Mouse (Mus musculus): Measurements from ENCODE around the gene Rnf149. TPM values are rescaled to one million over a fixed set of nuclear protein-coding genes. Genes with fewer than 3 reads are reported as not detected.
A peak's percentile ranks its signal among the peaks of the same experiment; 100 is the strongest.

The Rnf149 gene
- total RNA-seq, 2 experiments from 2014 or later: 32.3 to 34.8 TPM

DNA sequence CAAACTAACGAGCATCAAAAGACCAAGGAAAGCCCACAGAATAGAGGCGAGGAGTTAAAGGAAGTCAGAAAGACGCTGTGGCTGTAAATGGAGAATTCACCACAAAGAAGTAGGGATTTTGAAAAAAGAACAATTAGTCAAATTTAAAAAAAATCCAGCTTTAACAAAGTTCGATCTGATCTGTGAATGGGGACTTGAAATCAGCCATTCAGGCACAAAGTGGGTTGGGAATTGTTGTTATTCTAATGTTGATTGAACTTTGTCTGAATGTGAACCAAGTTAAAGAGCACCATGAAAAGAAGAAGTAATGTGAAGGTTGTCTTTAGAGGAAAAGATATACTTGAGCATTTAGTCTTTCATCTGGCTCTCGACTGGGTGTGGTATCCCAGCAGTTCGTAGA, 48.9 kb downstream of the Rnf149 start:
- no peak for DNase-seq

DNA sequence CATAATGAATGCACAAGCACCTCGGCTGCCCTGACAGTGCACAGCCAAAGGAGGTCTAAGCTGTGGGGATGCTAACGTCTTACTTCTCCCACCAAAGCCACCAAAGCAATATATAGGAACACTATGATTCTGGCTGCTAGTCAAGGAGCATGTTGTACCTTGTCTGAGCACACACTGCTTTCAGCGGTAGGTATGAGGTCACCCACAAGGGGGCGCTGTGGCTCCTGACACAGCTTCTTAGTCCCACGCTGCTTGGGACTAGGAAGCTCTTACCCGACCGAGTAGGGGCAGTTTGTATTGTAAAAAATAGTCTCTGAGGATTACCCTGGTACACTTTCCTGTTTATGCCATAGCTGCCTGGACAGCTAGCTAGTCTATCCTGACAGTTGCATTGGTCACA, 49.8 kb downstream of the Rnf149 start:
- peak; percentile 45 to 54 for DNase-seq

DNA sequence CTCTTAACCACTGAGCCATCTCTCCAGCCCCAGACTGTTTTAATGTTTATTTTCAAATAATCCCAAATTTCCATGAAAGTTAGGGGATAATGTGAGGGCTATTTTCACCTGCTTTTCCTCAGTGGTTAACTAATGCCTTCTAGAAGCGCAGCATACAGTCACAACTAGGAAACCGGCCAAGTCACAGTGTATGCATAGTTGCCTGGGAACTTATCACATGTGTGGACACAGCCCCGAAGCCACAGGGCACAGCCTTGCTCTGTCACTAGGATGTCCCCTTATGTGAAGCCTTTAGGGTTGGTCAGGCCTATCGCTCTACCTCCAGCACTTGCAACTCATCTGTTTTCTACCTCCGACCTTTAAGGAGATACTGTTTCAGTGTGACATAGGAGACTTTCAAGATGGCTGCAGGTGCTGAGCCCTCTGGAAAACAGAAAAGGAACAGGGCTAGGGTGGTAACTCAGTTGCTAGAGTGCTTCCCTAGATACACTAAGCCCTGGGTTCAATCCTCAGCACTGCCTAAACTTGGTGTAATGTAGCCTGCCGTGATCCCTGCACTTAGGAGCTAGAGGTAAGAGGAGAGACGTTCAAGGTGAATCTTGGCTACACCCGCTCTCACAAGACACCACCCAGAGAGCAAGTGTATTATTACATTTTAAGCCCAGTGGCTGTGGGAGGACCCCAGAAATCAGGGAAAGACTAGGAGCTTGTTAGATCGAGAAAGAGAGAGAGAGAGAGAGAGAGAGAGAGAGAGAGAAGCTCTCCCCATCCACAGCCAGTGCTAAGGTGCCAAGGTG, 50.6 kb downstream of the Rnf149 start:
- DNase-seq: no peak

DNA sequence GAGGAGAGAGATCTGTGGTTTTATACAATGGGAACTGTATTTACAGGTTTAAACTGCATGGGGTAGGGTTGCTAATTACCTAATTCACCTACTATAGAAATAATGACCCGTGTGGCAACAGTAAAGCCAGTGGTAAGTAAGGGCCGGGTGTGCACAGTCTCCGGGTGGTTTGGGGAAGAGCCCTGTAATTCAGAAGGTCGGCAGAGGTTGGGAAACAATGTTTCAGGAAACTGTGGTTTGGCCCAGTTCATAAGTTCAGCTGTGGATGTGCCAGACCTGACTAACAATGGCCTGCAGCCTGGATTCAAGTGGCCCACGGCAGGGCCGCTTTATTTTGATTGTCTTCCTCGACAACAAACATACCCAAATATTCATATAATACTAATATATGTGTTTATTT, 51.4 kb downstream of the Rnf149 start:
- no peak for DNase-seq

DNA sequence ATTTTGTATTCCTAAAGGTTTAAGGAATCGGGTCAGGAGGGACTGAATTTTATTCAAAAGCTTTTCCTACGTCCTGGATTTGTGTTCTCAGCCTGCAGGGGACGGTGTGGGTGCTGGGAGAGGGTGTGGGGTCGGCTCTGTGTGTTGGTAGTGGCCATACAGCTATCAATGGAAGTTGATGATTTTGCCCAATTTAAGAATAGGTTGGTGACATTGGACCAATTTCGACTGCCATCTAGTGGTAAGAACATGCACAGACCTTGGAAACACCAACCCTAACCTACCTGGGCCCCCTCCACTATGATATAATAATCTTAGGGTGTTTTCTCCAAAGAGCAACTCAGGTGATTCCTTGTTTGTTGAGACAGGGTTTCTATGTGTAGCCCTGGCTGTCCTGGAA, 54.7 kb downstream of the Rnf149 start:
- DNase-seq: no peak

DNA sequence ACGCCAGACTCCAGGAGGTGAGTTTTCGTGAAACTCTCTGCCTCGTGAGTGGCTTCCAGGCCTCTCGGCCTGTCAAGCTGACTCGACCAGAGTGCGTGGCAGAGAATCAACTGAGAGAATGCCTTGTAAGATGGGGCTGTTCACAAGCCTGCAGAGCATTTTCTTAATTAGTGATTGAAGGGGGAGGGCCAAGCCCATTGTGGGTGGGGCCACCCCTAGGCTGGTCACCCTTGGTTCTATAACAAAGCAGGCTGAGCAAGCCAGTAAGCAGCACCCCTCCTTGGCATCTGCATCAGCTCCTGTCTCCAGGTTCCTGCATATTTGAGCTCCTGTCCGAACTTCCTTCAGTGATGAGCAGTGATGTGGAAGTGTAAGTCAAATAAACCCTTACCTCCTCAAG, 55.9 kb downstream of the Rnf149 start:
- DNase-seq: no peak

DNA sequence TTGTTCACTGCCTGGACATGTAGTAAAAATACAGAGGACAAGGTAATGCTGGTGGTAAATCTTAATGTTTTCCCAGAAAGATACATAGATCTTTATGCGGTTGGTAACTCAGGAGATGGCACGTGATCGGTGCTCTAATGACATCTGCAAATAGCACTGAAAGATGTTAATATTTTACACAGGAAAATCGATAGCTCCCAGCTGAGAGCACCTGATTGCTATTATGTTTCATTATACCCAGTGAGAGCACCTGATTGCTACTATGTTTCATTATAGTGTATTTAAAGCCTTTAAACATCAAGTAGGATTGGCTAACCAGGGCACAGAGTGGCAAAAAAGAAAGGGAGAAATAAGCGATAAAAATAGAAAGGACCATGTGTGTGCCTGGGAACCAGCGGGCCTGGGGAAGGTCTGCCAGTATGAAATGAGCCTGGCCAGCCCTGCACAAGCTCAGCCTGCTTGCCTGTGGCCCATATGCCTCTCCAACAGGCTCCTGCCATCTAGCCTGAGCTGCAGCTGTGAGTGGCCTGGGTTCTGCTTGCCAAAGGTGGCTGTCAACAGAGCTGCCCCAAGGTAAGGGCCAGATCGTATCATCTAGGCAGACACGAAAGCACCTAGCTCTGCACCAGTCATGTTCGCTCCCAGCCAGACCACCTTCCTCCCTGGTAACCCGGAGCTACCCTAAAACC, 61.8 kb downstream of the Rnf149 start:
- DNase-seq: no peak

DNA sequence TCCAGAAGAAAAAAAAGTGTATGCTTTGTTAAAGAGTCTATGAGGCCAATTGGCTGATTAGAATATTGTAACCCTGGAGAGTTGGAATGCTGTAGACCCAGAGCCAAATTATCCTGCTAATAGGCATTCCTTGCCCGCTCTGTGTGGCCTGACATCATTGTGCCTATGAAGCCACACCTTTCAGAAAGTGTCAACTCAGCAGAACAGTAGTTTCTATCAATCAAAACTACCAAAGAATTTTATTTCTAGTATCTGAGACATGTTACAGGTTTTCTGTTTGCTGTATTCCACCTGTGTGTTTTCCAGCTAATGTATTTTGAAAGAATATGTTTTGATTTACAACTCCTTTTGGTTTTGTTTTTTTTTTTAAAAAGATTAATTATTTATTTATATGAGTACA, 65.0 kb downstream of the Rnf149 start:
- DNase-seq: no peak

DNA sequence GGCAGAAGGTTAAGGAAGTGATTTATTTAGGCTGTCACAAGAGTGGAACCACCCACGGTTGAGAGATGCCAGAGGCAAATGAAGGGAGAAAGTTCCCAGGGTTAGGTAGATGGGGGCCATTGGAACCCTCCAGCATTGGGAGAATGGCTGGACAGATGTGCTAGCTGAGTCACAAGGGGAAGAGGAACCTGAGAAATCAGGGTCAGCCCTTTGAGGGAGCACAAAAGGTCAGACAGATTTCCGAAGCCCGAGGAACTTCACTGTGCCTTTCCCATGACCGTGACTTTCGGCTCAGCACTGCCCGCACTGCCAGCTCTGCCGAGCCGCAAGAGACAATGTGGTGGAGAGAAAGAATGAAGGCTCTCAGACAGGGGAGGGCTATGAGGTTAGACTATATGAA, 65.4 kb downstream of the Rnf149 start:
- DNase-seq: no peak

DNA sequence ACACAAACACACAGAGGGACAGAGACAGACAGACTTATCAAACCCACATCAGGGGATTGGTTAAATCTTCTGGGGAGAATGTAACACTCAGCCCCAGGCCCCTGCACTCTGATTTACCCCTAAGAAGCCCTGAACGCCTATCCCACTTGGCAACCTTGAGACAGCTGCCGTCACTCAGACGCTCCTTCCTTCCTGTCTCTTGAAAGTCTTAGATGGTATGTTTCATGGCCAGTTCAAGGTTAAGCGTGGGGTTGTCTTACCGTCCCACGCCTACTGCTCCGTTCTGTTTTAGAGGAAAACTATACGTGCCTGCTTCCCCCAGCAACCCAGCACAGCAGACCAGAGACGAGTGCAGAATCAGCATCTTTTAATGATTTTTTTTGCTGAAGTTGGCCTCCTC, 71.6 kb downstream of the Rnf149 start:
- DNase-seq: no peak

DNA sequence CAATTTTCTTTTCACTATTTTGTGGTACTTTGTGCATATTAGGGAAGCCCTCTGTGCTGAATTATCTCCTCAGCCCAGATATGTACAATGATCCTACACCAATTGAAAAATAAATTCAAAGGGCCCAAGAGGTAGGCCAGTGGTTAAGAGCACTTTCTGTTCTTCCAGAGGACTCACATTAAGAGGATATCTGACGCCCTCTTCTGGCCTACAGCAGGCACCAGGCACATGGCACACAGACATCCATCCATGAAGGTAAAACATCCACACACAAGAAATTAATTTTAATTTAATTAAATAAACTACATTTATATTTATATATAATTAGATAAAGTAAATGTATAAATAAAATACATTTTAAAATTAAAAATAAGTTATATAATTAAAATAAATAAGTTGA, 72.9 kb downstream of the Rnf149 start:
- no peak for DNase-seq

DNA sequence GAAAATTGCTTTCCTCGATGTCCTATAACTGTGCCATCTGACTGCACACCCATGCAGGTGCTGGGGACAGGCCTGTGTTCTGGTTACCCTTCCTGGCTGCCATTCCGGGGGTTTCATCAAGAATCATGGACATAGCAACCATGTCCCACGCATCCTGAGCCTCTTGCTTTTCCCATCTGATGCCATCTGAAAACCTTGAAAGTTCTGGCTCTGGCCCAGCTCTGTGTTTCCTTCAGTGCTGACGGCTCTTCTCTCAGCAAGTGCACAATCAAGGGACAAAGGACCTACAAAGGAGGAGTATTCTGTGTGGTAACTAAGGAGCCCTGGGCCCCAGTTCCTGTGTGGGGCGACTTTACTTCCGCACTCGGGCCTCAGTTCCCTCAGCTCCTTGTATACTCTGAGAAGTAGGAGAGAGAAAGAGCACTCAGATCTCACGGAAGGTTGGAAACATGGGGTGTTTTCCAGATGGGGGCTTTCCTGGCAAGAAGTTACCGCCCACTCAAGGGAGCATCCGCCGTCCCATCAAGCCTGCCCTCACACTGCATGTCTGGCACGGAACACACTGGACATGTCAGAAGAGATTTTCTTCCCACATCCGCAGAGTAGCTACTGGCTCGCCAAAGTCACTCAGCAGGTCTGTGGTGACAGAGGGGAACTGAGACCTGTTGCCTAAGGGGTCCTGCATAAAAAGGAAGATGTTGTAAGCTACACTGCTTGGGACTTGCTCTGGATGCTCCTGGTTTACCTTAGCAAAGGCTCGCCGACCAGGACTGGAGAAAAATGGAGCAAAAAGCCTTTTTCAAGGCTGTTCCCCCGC, 74.2 kb downstream of the Rnf149 start:
- DNase-seq: no peak

Other genes starting within 250 kb of the Rnf149 start
- gene Rpl31, start 209.6 kb downstream of the Rnf149 start, total RNA-seq (2021): 100 to 1,000 TPM; 429 to 541 TPM
- 10 to 100 TPM; 10.9 to 12.7 TPM for gene Tbc1d8, start 98.7 kb downstream of the Rnf149 start, total RNA-seq (2021)
- 10 to 100 TPM; 22.5 to 22.8 TPM for gene Cnot11, start 42.4 kb downstream of the Rnf149 start, total RNA-seq (2021)
- gene Creg2, start 74.1 kb upstream of the Rnf149 start, total RNA-seq (2021): 100 to 1,000 TPM in 1 of 2 experiments, 10 to 100 TPM in 1; 96.3 to 105 TPM
- gene Rfx8, start 143.6 kb upstream of the Rnf149 start, total RNA-seq (2021): under 1 TPM in 1 of 2 experiments, not detected in 1; 0.32 TPM
- not detected for gene Gm3646, start 227.9 kb upstream of the Rnf149 start, total RNA-seq (2021)